Mouse (Mus musculus) small intestine, adult 2 months (tissue): Measurements from ENCODE around the gene Dnajc15.

Source experiments
- CTCF ChIP-seq: fragments of 200-500 bp; IDR thresholded peaks from 2 replicates; pipeline ENCODE4 v1.5.1; 2012; ENCODE audit warnings: low read depth, mild to moderate bottlenecking, control low read depth, inconsistent platforms, low read length, moderate library complexity, mixed read lengths; ENCODE audit not compliant: insufficient replicate concordance, insufficient read length; ENCODE audit errors: extremely low read depth
- POLR2A ChIP-seq: fragments of 200-500 bp; IDR thresholded peaks from 2 replicates; pipeline ENCODE4 v1.6.1; 2012; ENCODE audit warnings: low read depth, mild to moderate bottlenecking, control low read depth, inconsistent platforms, low read length, moderate library complexity

DNA sequence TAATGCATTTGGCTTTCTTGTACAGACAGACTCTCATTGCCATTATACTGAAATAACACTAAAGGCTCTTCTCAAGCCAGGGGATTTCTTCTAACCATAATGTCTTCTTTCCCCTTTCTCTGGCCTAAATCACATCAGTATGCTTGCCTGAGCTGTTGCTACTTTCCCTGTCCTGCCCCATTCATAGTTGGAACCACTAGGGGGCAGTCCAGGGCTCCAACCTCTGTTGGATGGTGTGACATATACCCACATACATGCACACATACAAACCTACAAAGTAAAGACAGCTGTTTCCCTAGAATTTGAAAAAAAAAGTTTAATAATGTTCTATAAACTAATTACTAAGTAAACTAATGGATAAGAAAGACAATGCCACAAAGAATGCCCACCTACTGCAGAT lies 91.7 kb downstream of the Dnajc15 start:
- TF ChIP-seq CTCF (peak; percentile 24; the same call in 1 of the 2 replicates), POLR2A (no peak)
